Mouse (Mus musculus) heart, postnatal 10 days (tissue): ENCODE measurements around the gene Usf3. TPM values are rescaled to one million over a fixed set of nuclear protein-coding genes. Genes with fewer than 3 reads are reported as not detected.

Experiments
- DNase-seq, 2 experiments: peaks; one replicate each; pipeline ENCODE4 v3.0.0; 2021
- intact Hi-C: fragments of 180-260 bp; cut with DNase I; formaldehyde crosslinking; loops from one replicate; pipeline ENCODE4 v1.15.1; 2025
- total RNA-seq, 2 experiments: library from RNA; stranded (reverse); gene quantifications; 2 replicates each; pipeline ENCODE4 v1.2.3; 2021

Usf3 gene
- total RNA-seq, 2 experiments from 2014 or later, result 23.0 to 24.5 TPM

DNA sequence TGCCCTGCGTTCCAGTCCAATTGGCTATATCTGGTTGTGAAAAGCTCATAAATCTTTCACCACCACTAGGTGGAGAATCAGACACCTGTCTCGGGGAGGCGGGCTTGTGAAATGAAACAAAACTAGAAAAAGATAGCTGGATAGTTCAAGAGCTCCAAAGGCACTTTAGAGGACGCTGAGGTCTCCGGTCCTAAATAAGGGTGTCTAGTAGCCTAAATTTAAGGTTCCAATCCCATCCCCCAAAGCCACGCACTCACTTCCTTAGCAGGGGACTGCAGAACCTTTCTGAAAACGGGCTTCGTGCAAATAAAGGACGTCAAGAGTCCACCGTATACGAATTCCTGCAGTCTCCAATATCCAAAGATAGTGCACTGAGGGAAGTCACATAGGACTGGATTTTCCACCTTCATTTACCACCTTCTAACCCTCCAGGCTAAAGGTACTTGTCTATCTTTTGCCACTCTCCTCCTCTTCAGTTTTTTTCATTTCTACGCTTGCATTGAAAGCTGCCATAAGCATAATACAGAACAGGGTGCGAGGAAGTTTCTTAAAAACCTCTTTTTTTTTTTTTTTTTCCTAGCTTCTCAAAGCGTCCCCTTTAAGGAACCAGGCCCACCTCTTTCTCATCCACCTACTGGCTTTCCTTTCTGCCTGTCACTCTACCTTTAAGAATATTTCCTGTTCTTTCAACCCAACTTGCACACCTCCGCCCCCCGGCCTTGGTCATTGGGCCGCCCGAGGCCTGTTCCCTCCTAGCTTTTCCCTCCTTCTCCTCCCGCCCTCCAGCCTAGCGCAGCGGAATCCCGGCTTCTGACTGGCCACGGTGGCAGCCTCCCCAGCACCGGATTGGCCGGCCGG is 520 bp upstream of the Usf3 start:
- intact Hi-C loops, result loop anchor here (2.0 kb wide), 1 partner anchor 34 kb away; the partner anchor contains the start of genes Atp6v1a and Naa50
- DNase-seq, result peak; percentile 98 to 99

DNA sequence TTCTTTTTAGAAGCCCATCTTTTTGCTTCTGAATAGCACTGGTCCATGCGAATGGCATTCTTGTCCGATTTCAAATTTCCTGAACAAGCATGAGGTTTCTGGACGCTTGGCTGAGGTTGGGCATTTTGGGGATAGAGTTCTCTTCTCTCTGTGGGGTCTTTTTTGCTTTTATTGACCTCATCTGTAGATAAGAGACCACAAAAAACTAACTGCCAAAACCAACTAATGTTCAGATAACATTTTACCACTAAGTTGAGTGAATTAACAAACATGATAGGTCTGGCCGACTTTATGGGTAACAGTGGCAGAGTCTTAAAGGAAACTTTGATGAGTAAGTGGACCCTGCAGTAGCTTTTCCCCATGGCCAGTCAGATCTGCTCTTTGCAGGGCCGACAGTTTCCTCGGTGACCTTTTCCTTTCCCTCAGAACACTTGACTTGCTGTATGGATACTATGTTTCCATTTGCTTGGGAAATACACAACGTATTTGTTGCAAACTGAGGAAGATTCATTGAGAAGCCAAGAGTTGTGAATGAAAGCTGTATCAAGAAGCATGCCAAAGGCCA is 1.0 kb downstream of the Usf3 start:
- DNase-seq, result peak in 1 of 2 experiments; percentile 10
- intact Hi-C loops, result loop anchor here (2.0 kb wide), 1 partner anchor 35 kb away; the partner anchor contains the start of genes Atp6v1a and Naa50

- intact Hi-C loops, result no loop called here
Observed at GRCm38 (mm10) chr16:44175001-44175400, 2.0 kb downstream of the Usf3 start.

DNA sequence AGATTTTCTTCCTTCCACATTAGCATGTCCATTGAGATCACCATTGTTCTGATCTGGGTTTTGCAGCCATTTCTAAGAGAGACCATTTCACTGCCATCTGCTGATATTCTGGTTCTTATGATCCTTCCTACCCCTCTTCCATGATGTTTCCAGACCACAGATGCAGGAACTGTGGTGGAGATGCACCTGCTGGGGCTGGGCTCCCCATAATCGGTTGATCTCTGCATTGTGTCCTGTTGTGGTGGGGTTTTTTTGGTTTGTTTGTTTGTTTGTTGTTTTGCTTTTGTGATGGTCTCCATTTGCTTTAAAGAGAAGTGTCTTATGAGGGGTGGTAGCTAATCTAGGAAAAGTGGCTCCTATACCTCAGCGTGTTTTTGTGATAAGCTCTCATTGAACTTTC is 3.5 kb downstream of the Usf3 start:
- no peak for DNase-seq
- intact Hi-C loops, result no loop called here

More at GRCm38 (mm10) chr16:44175001-44175400, 2.0 kb downstream of the Usf3 start:
- DNase-seq, result no peak

- intact Hi-C loops, result no loop called here
- no peak for DNase-seq
Observed at GRCm38 (mm10) chr16:44178555-44178954, 5.5 kb downstream of the Usf3 start.

GRCm38 (mm10) chr16:44182597-44182996 is 9.6 kb downstream of the Usf3 start:
- no peak for DNase-seq
- intact Hi-C loops, result no loop called here

DNA sequence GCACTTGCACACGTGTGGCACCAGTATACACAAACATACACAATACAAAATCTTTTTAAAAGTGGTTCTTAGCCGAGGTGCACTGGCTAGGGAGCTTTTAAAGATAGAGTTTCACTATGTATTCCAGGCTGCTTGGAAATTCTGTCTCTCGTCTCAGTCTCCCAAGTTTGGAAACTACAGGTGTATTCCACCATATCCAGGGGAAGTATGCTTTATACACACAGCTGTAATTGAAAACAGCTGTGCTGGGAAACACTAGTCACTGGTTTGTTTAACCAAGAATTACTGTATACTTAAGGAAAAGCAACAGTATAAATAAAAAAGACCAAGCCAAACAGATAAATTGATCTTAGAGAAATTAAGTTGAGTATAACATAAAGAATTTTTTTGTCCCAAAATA is 11.7 kb downstream of the Usf3 start:
- intact Hi-C loops, result no loop called here
- DNase-seq, result no peak

- intact Hi-C loops, result no loop called here
- DNase-seq, result no peak
Observed at GRCm38 (mm10) chr16:44187172-44187571, 14.1 kb downstream of the Usf3 start.

DNA sequence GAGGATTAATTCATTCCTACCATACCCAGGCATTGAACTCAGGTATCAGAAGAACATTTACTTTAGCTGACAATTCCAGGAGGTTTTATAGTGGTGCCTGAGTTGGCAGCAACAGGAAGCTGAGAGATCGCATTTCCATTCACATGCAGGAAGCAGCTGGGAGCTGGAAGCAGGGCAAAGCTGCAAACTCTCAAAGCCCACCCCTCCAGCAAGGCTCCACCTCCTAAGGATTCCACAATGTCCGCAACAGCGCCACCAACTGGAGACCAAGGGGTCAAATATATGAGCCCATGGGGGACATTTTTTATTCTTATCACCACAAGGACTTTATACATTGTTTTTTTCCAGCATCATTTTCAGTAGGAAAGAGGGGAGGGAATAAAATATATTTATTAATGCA is 15.7 kb downstream of the Usf3 start:
- intact Hi-C loops, result no loop called here
- DNase-seq, result no peak

GRCm38 (mm10) chr16:44190032-44190431 is 17.0 kb downstream of the Usf3 start:
- peak; percentile 20 to 21 for DNase-seq
- intact Hi-C loops, result no loop called here

DNA sequence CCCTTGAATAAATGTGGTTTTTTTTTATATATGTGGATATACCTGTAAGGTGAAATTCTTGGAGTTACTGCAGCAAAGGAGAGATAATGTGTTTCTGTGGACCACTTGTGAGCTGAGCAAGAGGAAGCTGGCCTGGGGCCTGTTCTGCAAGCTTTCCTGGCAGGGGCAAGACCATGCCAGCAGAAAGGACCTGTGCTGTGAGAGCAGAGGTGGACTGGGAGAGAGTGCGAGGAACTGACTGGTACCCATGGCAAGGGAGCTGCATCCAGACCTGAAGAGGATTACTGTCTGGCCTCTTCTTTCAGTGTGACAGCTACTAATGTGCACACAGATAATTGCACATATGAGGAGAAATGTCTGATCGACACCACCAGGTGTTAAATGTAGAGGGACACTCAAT is 17.9 kb downstream of the Usf3 start:
- intact Hi-C loops, result no loop called here
- no peak for DNase-seq

DNA sequence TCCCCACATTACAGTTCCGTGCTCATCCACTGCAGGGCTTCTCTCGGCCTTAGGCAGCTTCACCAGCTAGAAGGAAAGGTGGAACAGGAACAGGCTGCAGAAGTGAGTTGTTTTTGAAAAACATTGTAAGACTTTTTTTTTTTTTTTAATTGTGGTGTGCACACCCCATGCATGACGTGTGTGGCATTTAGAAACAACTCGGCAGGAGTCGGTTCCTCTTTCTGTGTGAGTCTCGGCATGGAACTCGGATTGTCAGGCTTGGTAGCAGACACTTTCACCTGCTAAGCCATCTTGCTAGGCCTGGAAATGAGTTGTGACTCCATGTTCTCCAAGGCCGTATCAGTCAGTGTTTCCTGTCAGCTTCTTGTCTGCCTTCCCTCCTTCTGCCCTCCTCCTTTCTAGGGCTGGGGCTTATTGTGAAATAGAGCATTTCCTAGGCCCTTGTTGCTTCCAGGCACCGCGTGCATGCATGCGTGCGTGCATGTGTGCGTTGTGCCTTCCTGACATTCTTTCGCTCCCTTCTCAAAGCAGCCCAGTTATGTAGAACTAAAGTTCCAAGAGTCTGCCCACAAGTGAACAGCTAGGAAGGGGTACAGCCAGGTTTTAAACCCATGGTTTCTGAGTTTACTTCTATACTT is 26.1 kb downstream of the Usf3 start:
- DNase-seq, result no peak
- intact Hi-C loops, result no loop called here

DNA sequence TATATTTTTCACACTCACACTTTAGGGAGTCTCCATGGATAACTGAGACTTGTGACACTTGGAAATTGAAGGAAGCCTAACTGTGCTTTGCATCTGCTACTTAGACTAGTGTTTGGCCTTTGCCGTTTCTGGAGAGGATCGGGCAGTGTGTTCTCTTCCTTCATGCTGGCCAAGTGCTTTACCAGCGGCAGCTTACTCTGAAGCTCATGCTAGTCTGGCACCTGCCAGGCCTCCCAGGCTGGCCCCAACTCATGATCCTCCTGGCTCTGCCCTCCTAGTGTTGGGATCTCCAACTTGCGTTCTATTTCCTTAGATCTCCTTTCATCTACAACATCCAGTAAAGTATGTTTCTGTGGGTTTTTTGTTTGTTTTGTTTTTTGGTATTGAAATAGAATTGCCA is 27.1 kb downstream of the Usf3 start:
- intact Hi-C loops, result no loop called here
- no peak for DNase-seq

DNA sequence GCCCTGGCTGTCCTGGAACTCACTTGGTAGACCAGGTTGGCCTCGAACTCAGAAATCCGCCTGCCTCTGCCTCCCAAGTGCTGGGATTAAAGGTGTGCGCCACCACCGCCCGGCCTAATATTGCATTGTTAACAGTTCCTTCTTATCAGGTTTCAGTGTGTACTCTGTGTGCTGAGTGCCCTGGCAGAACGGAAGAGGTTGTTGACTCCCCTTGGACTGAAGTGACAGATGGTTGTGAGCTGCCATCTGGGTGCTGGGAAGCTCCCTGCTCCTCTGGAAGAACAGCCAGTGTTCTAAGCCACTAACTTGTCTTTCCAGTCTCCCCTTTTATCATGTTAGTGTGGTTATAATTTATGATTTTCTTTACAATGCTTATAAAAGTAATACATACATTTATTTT is 31.3 kb downstream of the Usf3 start:
- no peak for DNase-seq
- intact Hi-C loops, result no loop called here

- intact Hi-C loops, result no loop called here
- DNase-seq, result no peak
Observed at GRCm38 (mm10) chr16:44205973-44206372, 32.9 kb downstream of the Usf3 start.

DNA sequence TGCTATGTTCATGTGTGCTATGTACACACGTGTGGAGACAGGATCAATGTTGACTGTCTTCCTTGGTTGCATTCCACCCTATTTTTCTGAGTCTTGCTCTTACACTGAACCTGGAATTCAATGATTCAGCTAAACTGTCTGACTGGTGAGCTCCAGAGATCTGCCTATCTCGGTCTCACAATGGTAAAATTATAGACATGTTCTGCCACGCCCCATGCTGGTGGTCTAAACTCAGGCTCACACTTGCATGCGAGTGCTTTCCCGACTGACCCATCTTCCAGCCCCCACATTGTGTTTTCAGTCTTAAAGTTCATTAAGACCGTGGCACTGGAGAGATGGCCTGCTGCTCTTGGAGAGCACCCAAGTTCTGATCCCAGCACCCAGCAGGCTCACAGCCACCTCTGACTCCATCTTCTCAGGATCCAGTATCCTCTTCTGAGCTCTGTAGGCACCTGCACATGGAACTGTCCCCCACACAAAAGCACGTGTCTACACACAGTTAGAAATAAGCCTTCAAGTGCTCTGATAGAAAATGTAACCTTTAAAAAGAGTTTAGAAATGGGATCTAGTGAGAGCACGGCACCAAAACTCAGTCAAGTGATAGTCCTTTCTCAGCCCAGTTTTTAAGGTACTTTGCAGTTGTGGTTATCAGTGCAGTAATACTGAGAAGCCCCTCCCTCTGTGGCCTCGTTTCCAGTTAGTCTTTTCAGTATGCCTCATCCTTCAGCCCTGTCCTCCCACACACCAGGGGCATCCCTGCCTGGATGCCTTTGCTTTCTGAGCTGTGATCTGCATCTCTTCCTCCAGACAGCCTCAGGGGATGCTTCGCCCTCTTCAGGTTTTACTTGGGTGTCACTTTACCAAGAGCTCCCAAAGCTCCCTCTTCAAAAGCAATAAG is 37.4 kb downstream of the Usf3 start:
- intact Hi-C loops, result no loop called here
- DNase-seq, result no peak

DNA sequence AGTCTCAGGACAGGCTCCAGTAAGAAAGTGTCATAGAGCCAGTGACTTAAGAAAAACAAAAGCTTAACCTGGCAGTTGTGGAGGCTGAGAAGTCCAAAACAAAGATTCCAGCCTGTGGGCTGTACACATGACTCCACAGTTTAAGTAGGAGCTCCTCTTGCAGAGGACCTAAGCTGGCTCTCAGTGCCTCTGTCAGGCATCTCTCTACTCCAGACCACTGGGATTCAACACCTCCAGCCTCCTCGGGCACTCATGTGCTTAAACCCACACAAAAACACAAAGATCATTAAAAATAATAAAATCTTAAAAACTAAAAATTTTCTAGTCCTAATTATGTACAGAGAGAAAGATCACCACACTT is 38.0 kb downstream of the Usf3 start:
- intact Hi-C loops, result no loop called here
- no peak for DNase-seq

GRCm38 (mm10) chr16:44212703-44213102 is 39.7 kb downstream of the Usf3 start:
- DNase-seq, result no peak
- intact Hi-C loops, result no loop called here

- peak; percentile 66 to 78 for DNase-seq
- intact Hi-C loops, result no loop called here
Observed at GRCm38 (mm10) chr16:44215513-44215912, 42.5 kb downstream of the Usf3 start.

DNA sequence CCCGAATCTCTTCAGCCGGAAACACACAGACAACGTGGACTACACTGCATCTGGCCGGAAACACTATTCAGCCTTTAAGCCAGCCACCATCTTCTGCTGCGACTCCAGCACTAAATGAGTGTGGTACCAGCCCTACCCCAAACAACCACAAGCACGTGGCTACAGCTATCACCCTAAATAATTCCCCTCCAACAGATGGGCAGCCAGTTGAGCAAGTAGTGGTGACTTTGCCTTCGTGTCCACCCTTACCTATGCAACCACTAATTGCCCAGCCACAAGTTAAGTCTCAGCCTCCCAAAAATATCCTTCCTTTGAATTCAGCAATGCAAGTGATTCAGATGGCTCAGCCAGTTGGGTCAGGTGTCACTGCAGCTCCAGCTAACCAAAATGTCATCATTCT is 43.4 kb downstream of the Usf3 start:
- DNase-seq, result no peak
- intact Hi-C loops, result no loop called here

- intact Hi-C loops, result no loop called here
- DNase-seq, result peak; percentile 33 to 44
Observed at GRCm38 (mm10) chr16:44221463-44221862, 48.4 kb downstream of the Usf3 start.
